Mouse (Mus musculus) lung, adult 2 months (tissue): ENCODE data around the gene Poll. TPM values are rescaled to one million over a fixed set of nuclear protein-coding genes. Genes with fewer than 3 reads are reported as not detected.

Experiments
- DNase-seq: peaks from one replicate; pipeline ENCODE4 v3.0.0; 2022
- H3K4me1 ChIP-seq: fragments of 200-500 bp; 2 replicates; pipeline ENCODE4 v1.6.1; 2011; ENCODE audit warnings: low read length; ENCODE audit not compliant: control insufficient read depth, insufficient read depth
- H3K4me3 ChIP-seq: fragments of 200-500 bp; replicated peaks from 2 replicates; pipeline ENCODE3; 2011; ENCODE audit warnings: low read depth, mild to moderate bottlenecking, control low read depth, low read length; ENCODE audit errors: extremely low read depth
- CTCF ChIP-seq: fragments of 200-500 bp; IDR thresholded peaks from 2 replicates; pipeline ENCODE4 v1.5.1; 2011; ENCODE audit warnings: mild to moderate bottlenecking, low read length, control low read depth; ENCODE audit not compliant: insufficient read depth
- POLR2A ChIP-seq: fragments of 200-500 bp; IDR thresholded peaks from 2 replicates; pipeline ENCODE4 v1.6.1; 2011; ENCODE audit warnings: low read depth, mild to moderate bottlenecking, control low read depth, low read length, borderline replicate concordance; ENCODE audit errors: extremely low read depth
- WGBS: fragments of 180-500 bp; shearing (Covaris S2); methylation state at CpG from one replicate; pipeline ENCODE4 v1.1.7; 2018; 5-methylcytosine and 5-hydroxymethylcytosine counted together
- polyA plus RNA-seq: library from polyadenylated mRNA; depleted of rRNA; stranded (reverse); fragments of >200 nt; gene quantifications from 2 replicates; pipeline ENCODE4 v1.2.3, GENCODE M21; 2012

The Poll gene
- polyA plus RNA-seq, 1 experiment, result 10.6 TPM

GRCm38 (mm10) chr19:45592916-45593315, 32.6 kb upstream of the Poll start:
- no peak for TF ChIP-seq CTCF
- no peak for TF ChIP-seq POLR2A
- WGBS, result 89% methylated on average over 9 of the region's 9 CpGs
- Histone ChIP-seq H3K4me3 (no peak overlapping the region), H3K4me1 (no peaks in the 10 kb centered on the region; the same call in 1 of the 2 replicates)
- DNase-seq, result no peak

- TF ChIP-seq CTCF, result no peak
- TF ChIP-seq POLR2A, result no peak
- 34% methylated on average over 7 of the region's 7 CpGs for WGBS
- Histone ChIP-seq H3K4me1 (no peaks in the 10 kb centered on the region; the same call in 1 of the 2 replicates), H3K4me3 (no peak overlapping the region)
- peak; percentile 45 for DNase-seq
These were observed 31.4 kb upstream of the Poll start for GRCm38 (mm10) chr19:45591704-45592103.

- H3K4me1 ChIP-seq, result no peaks in the 10 kb centered on the region; the same call in 1 of the 2 replicates
- 94% methylated on average over 6 of the region's 6 CpGs for WGBS
- H3K4me3 ChIP-seq, result no peak overlapping the region
- TF ChIP-seq CTCF (no peak), POLR2A (no peak)
- no peak for DNase-seq
These were observed 29.4 kb upstream of the Poll start for GRCm38 (mm10) chr19:45589761-45590160.

- Histone ChIP-seq H3K4me1 (no peaks in the 10 kb centered on the region; the same call in 1 of the 2 replicates), H3K4me3 (no peak overlapping the region)
- DNase-seq, result no peak
- WGBS, result 80% methylated on average over 6 of the region's 6 CpGs
- no peak for TF ChIP-seq POLR2A
- no peak for TF ChIP-seq CTCF
These were observed 27.4 kb upstream of the Poll start for GRCm38 (mm10) chr19:45587509-45588292.

- Histone ChIP-seq H3K4me1 (no peaks in the 10 kb centered on the region; the same call in 1 of the 2 replicates), H3K4me3 (no peak overlapping the region)
- 80% methylated on average over 3 of the region's 3 CpGs for WGBS
- no peak for TF ChIP-seq POLR2A
- TF ChIP-seq CTCF, result no peak
- DNase-seq, result no peak
These were observed 26.5 kb upstream of the Poll start for GRCm38 (mm10) chr19:45586850-45587249.

- no peak overlapping the region for H3K4me3 ChIP-seq
- TF ChIP-seq CTCF (no peak), POLR2A (no peak)
- WGBS, result 54% methylated on average over 9 of the region's 9 CpGs
- DNase-seq, result no peak
- no peaks in the 10 kb centered on the region for H3K4me1 ChIP-seq
These were observed 24.7 kb upstream of the Poll start for GRCm38 (mm10) chr19:45584856-45585620.

GRCm38 (mm10) chr19:45583136-45583535, 22.8 kb upstream of the Poll start:
- TF ChIP-seq CTCF (no peak), POLR2A (no peak)
- Histone ChIP-seq H3K4me3 (no peak overlapping the region), H3K4me1 (no peaks in the 10 kb centered on the region)
- 93% methylated on average over 6 of the region's 6 CpGs for WGBS
- DNase-seq, result no peak

GRCm38 (mm10) chr19:45582161-45582560, 21.8 kb upstream of the Poll start:
- no peak for DNase-seq
- no peak overlapping the region for H3K4me3 ChIP-seq
- H3K4me1 ChIP-seq, result no peaks in the 10 kb centered on the region
- WGBS, result 59% methylated on average over 8 of the region's 8 CpGs
- TF ChIP-seq CTCF (no peak), POLR2A (no peak)

- H3K4me1 ChIP-seq, result no peaks in the 10 kb centered on the region
- H3K4me3 ChIP-seq, result no peak overlapping the region
- TF ChIP-seq CTCF, result peak; percentile 53
- no peak for TF ChIP-seq POLR2A
- 49% methylated on average over 3 of the region's 3 CpGs for WGBS
- DNase-seq, result peak; percentile 44
These were observed 20.9 kb upstream of the Poll start for GRCm38 (mm10) chr19:45581257-45581656.
